Mouse (Mus musculus) embryonic facial prominence, embryonic 14.5 days (tissue): ENCODE data around the gene Cd9. TPM values are rescaled to one million over a fixed set of nuclear protein-coding genes. Genes with fewer than 3 reads are reported as not detected.

Experiments used
- ATAC-seq: fragments of 200-750 bp; cut with Nextera tagmentation; 2 replicates; pipeline ENCODE4 v1.8.0; 2017; ENCODE audit warnings: low read depth, moderate number of reproducible peaks, moderate TSS enrichment
- DNase-seq: peaks from one replicate; pipeline ENCODE4 v3.0.0-alpha.2; 2015; ENCODE audit warnings: low spot score
- H3K27ac ChIP-seq: fragments of 300-500 bp; sonication (generic); replicated peaks from 2 replicates; pipeline ENCODE4 v1.5.1; 2014; ENCODE audit warnings: low read depth, mild to moderate bottlenecking, low read length, moderate library complexity
- H3K27me3 ChIP-seq: fragments of 300-500 bp; sonication (generic); replicated peaks from 2 replicates; pipeline ENCODE4 v1.6.1; 2014; ENCODE audit warnings: low read length; ENCODE audit not compliant: control insufficient read depth, insufficient read depth
- H3K36me3 ChIP-seq: fragments of 300-500 bp; sonication (generic); 2 replicates; pipeline ENCODE4 v1.6.1; 2014; ENCODE audit warnings: low read length, mixed read lengths; ENCODE audit not compliant: control insufficient read depth, insufficient read depth
- H3K4me1 ChIP-seq: fragments of 300-500 bp; sonication (generic); 2 replicates; pipeline ENCODE4 v1.6.1; 2014; ENCODE audit warnings: antibody characterized with exemption, low read length; ENCODE audit not compliant: control insufficient read depth, insufficient read depth
- H3K4me2 ChIP-seq: fragments of 300-500 bp; sonication (generic); 2 replicates; pipeline ENCODE4 v1.6.1; 2014; ENCODE audit warnings: low read depth, mild to moderate bottlenecking, low read length, moderate library complexity, mixed read lengths
- H3K4me3 ChIP-seq: fragments of 300-500 bp; sonication (generic); 2 replicates; pipeline ENCODE4 v1.5.1; 2014; ENCODE audit warnings: low read depth, mild to moderate bottlenecking, low read length
- H3K9ac ChIP-seq: fragments of 300-500 bp; sonication (generic); 2 replicates; pipeline ENCODE4 v1.6.1; 2014; ENCODE audit warnings: low read depth, mild to moderate bottlenecking, low read length, moderate library complexity, mixed read lengths
- H3K9me3 ChIP-seq: fragments of 300-500 bp; sonication (generic); 2 replicates; pipeline ENCODE4 v1.6.1; 2016; ENCODE audit warnings: low read length; ENCODE audit not compliant: control insufficient read depth
- WGBS: fragments of 180-500 bp; shearing (Covaris S2); extraction: QIAGEN DNeasy Blood & Tissue Kit; methylation state at CpG from one replicate; pipeline ENCODE4 v1.1.7; 2014; 5-methylcytosine and 5-hydroxymethylcytosine counted together
- polyA plus RNA-seq: library from polyadenylated mRNA; unstranded; fragments of >200 nt; fragmentation: Nextera tagmentation; extraction: Ambion mirVana; gene quantifications from 2 replicates; pipeline ENCODE4 v1.2.1, GENCODE M21; 2014

The Cd9 gene
- polyA plus RNA-seq, result 241 and 245 TPM in 2 replicates

DNA sequence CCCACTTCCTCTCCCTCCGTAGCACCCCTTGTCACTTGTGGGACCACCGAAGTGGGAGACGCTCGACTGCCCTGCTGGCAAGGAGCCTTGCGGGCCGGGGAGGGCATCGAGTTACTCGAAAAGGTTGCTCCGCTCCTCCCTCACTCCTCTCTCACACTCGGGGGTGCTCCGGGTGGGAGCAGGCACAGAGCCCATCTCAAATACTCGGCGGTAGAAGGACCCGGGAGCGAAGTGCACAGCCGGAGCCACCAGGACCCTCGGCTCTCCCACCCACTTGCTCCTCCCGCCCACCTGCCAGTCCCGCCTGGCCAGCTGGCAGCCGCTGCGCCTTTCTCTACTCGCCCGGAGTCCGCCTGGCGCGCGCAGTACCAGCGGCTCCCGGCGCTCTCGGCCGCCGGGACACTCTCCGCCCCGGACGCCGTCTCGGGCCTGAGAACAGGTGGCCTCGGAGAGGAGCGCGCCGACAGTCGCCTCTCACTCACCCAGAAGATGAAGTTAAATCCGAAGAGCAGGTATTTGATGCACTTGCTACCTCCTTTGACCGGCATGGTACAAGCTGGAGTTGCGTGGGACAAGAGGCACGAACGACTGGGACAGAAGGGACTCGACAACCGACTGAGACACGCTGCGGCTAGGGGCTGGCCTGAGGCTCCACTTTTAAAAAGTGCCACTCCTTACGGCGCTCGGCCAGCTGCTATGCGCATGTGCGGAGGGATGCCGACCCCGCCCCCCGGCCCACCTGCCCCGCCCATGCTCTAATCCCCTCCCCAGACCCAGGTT lies at the start of gene Cd9:
Gene Cd9, minus strand, starts transcription at position 700 of the 780 bp plus-strand sequence.
- H3K27ac ChIP-seq, result peak within 1 kb of the TSS; percentile 85
- no peaks in the 10 kb centered on the region for H3K36me3 ChIP-seq
- under 1% methylated on average over 51 of the region's 61 CpGs for WGBS

DNA sequence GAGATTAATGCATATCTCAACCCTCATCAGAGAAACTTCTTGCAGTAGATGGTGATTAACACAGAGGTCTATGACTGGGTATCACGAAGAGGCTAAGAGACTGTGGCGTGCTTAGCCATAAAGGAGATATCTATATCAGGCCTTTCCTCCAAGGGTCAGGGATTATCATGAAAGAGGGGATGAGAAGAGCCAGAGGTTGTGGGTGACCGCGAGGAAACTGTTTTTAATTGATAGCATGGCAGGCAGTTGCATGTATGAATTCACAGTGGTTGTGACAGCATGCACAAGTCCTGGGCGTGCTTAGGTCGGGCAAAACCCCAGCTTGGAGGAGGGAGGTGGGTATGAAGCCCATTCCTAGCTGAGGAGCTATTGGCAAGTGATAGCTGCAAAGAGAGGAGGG lies 46.7 kb upstream of the Cd9 start:
- H3K9me3 ChIP-seq, result no peaks in the 10 kb centered on the region
- no peak for DNase-seq
- no peak overlapping the region for H3K9ac ChIP-seq
- no peak overlapping the region for H3K27ac ChIP-seq
- no peak overlapping the region for H3K4me2 ChIP-seq
- no peaks in the 10 kb centered on the region for H3K4me1 ChIP-seq
- ATAC-seq, result no peak
- no peaks in the 10 kb centered on the region for H3K27me3 ChIP-seq
- 84% methylated on average over 6 of the region's 6 CpGs for WGBS
- H3K4me3 ChIP-seq, result no peak overlapping the region
- no peaks in the 10 kb centered on the region for H3K36me3 ChIP-seq

More for the DNA sequence above, at the start of gene Cd9:
- peak within 1 kb of the TSS; percentile 81 for H3K4me3 ChIP-seq
- H3K4me1 ChIP-seq, result peaks cover 38% of the 10 kb centered on the region
- peak within 1 kb of the TSS; percentile 88 for H3K4me2 ChIP-seq
- peak; percentile 89 for ATAC-seq
- peak; percentile 87 for DNase-seq
- no peaks in the 10 kb centered on the region for H3K9me3 ChIP-seq
- H3K9ac ChIP-seq, result peak within 1 kb of the TSS; percentile 84
- H3K27me3 ChIP-seq, result no peaks in the 10 kb centered on the region

DNA sequence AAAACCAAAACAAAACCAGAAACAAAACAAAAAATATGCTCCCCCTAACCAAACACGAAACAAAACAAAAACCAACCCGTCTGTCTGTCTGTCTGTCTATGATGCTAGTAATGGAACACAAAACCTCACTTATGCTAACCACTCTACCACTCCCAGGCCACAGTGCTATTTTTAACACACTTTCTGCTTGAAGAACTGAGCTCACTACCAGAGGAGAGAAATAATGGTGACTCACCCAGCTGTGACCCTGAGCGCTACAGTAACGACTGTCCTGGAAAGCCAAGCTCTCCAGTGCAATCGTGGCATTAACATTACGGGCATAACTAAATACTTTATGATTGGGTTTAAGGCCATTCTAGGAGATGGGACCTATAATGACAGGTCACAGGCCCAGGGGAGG lies 46.2 kb upstream of the Cd9 start:
- Histone ChIP-seq H3K36me3 (no peaks in the 10 kb centered on the region), H3K9ac (no peak overlapping the region), H3K4me3 (no peak overlapping the region), H3K4me2 (no peak overlapping the region), H3K9me3 (no peaks in the 10 kb centered on the region), H3K27ac (no peak overlapping the region), H3K27me3 (no peaks in the 10 kb centered on the region), H3K4me1 (no peaks in the 10 kb centered on the region)
- ATAC-seq (no peak), DNase-seq (no peak)
- WGBS, result 88% methylated on average over 6 of the region's 6 CpGs

DNA sequence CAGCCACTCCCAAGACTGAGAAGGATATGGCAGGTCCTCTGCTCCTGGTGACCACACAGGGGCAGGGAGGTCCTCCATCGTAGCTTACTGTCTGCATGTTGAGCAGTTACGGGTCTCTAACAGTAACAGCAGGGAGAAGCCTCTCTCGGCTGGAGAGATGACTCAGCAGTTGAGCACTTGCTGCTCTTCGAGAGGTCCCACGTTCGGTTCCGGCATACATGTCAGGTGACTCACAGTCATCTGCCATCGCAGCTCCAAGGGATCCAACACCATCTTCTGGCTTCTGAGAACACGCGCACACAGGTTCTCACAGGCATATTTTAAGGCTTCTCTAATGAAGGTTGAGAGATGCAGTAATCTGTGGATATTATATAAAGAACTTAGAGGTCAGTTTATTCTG lies 45.6 kb upstream of the Cd9 start:
- H3K36me3 ChIP-seq, result no peaks in the 10 kb centered on the region
- no peaks in the 10 kb centered on the region for H3K27me3 ChIP-seq
- H3K9me3 ChIP-seq, result no peaks in the 10 kb centered on the region
- H3K4me3 ChIP-seq, result no peak overlapping the region
- 77% methylated on average over 10 of the region's 10 CpGs for WGBS
- DNase-seq (no peak), ATAC-seq (no peak)
- H3K4me2 ChIP-seq, result no peak overlapping the region
- H3K4me1 ChIP-seq, result no peaks in the 10 kb centered on the region
- no peak overlapping the region for H3K9ac ChIP-seq
- no peak overlapping the region for H3K27ac ChIP-seq

DNA sequence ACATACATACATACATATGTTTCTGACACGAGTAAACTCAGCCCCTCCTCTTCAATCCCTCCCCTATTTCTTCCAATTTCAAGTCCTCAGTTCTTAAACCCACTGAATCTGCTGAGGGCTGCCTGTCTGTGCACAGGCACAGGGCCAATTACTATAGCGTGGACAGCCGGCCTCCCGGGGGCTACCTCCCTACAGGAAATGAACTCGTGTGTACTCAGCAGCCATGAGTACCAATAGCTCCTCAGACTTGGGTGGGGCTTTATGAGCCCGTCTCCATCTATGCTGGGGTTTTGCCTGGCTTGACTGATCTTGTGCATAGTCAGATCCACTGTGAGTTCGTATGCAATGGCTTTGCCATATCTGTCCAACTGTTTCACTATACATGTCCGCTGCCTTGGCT lies 44.8 kb upstream of the Cd9 start:
- Histone ChIP-seq H3K27ac (no peak overlapping the region), H3K27me3 (no peaks in the 10 kb centered on the region), H3K9me3 (no peaks in the 10 kb centered on the region), H3K4me3 (no peak overlapping the region), H3K4me1 (no peaks in the 10 kb centered on the region), H3K36me3 (no peaks in the 10 kb centered on the region), H3K4me2 (no peak overlapping the region), H3K9ac (0 out of 2 replicates have a peak overlapping the region, but pooled peaks have one; percentile 19)
- WGBS, result 51% methylated on average over 8 of the region's 8 CpGs
- DNase-seq (peak; percentile 19), ATAC-seq (no peak)

DNA sequence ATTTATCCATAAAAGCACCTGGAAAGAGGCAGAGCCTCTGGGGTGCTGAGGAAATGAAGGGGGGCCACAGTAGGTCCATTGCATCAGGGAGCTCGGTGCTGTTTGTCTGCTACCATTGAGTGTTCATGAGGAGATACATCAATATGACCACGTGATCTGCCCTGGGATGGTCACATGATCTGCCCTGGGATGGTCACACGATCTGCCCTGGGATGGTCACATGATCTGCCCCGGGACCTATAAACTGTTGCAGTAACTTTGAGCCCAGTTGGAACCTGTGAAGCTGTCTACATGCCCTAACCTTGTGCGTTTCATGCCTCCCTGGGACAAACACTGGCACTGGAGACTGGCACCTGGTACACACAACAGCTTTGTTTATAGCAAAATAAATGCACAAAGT lies 43.9 kb upstream of the Cd9 start:
- no peak overlapping the region for H3K4me3 ChIP-seq
- no peak for ATAC-seq
- no peak overlapping the region for H3K9ac ChIP-seq
- no peaks in the 10 kb centered on the region for H3K9me3 ChIP-seq
- 87% methylated on average over 5 of the region's 5 CpGs for WGBS
- no peaks in the 10 kb centered on the region for H3K36me3 ChIP-seq
- H3K27ac ChIP-seq, result no peak overlapping the region
- no peak overlapping the region for H3K4me2 ChIP-seq
- H3K4me1 ChIP-seq, result no peaks in the 10 kb centered on the region
- H3K27me3 ChIP-seq, result no peaks in the 10 kb centered on the region
- DNase-seq, result no peak

DNA sequence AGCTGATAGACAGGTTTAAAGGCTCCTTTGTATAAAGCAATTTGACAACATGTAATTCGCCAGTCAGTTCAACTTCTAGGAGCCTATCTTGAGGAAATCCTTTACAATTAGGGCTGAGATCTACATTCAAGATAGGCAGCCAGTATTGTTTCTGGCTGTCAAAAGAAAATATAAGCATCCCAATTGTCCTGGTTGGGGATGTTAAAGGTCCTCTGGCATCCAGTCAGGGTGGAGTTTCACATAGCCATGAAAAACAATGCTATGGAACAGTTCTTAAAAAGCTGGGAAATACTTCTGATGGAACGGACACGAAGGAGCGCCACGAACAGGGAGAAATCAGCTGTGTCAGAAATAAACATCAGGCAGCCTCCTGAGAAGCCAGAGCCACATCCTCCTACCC lies 40.4 kb upstream of the Cd9 start:
- DNase-seq, result no peak
- Histone ChIP-seq H3K27ac (no peak overlapping the region), H3K4me3 (no peak overlapping the region), H3K4me2 (no peak overlapping the region), H3K4me1 (no peaks in the 10 kb centered on the region), H3K36me3 (no peaks in the 10 kb centered on the region), H3K27me3 (no peaks in the 10 kb centered on the region), H3K9ac (no peak overlapping the region), H3K9me3 (no peaks in the 10 kb centered on the region)
- WGBS, result 72% methylated on average over 5 of the region's 5 CpGs
- ATAC-seq, result no peak

DNA sequence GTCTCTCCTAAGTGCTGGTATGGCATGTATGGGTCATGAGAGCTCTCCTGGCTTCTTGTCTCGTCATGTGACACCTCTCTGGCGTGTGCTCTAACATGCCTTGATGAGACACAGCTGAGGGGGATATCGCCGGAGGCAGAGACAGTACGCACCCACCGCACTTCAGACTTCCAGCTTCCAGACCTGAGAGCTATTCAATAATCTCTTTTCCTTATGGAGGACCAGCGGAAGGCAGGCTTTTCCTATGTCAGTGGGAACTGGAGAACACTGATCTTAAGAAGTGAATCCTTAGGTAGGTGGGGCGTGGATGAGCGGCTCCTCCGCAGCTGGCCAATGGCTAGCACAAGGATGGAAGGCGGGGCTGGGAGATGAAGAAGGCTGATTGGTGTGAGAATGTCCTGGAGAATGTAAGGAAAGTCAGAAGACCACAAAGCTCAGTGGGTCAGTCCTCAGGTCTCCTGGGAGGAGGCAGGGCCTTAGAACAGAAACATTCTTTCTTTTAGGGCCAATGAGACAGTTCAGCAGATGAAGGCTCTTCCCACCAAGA lies 38.6 kb upstream of the Cd9 start:
- Histone ChIP-seq H3K4me1 (no peaks in the 10 kb centered on the region), H3K9me3 (no peaks in the 10 kb centered on the region), H3K27ac (no peak overlapping the region), H3K4me2 (no peak overlapping the region), H3K4me3 (no peak overlapping the region), H3K27me3 (no peaks in the 10 kb centered on the region), H3K9ac (no peak overlapping the region), H3K36me3 (no peaks in the 10 kb centered on the region)
- WGBS, result 82% methylated on average over 11 of the region's 11 CpGs
- no peak for ATAC-seq
- DNase-seq, result no peak

DNA sequence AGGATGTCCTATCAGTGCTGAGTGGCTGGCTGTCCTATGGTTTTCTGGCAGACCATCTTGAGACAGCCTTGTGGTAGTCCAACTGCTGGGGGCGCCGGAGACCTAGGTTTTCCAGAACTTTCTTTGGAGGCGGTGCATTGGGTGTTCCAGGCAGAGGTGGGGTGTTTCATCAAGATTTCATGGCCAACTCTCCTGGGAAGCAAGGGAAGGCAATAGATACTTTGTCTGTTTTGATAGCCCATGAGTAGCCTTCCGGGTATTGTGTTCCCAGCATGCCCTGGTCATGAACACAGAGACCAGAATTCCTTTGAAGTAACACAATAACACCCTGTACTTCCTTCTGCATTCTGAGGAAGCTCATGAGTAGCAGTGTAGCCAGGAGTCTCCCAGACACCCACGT lies 34.9 kb upstream of the Cd9 start:
- Histone ChIP-seq H3K36me3 (no peaks in the 10 kb centered on the region), H3K9me3 (no peaks in the 10 kb centered on the region), H3K27me3 (no peaks in the 10 kb centered on the region), H3K4me1 (no peaks in the 10 kb centered on the region), H3K9ac (no peak overlapping the region), H3K4me2 (no peak overlapping the region), H3K27ac (no peak overlapping the region), H3K4me3 (no peak overlapping the region)
- no peak for ATAC-seq
- 84% methylated on average over 5 of the region's 5 CpGs for WGBS
- peak; percentile 29 for DNase-seq
